Mouse (Mus musculus): ENCODE data around the gene Ermn.

- no peak for TF ChIP-seq GATA1 (IDR thresholded peaks at IDR 0.05; ENCODE audit: low read length)
- no peak for TF ChIP-seq TAL1 (IDR thresholded peaks at IDR 0.05; ENCODE audit: low read length)
Observed at GRCm38 (mm10) chr2:58041867-58042266, 10.8 kb downstream of the Ermn start.

Data from erythroblast, embryonic 14.5 days (primary cell).